Mouse (Mus musculus) myocyte (in vitro differentiated cells): ENCODE data around the gene Stag1.

Experiments used
- CEBPB ChIP-seq: IDR thresholded peaks from 2 replicates; pipeline ENCODE4 v1.6.1; 2011; ENCODE audit warnings: mild to moderate bottlenecking, moderate library complexity; ENCODE audit not compliant: poor library complexity, insufficient read depth, severe bottlenecking
- E2F4 ChIP-seq: IDR thresholded peaks from one replicate; pipeline ENCODE4 v1.6.1; 2011; ENCODE audit warnings: mild to moderate bottlenecking, control low read depth, moderate library complexity; ENCODE audit not compliant: insufficient read depth
- MAX ChIP-seq: IDR thresholded peaks from one replicate; pipeline ENCODE4 v1.6.1; 2011; ENCODE audit warnings: low read depth, mild to moderate bottlenecking, control low read depth
- MYOD1 ChIP-seq, 3 experiments: IDR thresholded peaks; one replicate each; pipeline ENCODE4 v1.6.1; 2011; ENCODE audit warnings: control low read depth in 2 of 3, low read depth in 2 of 3, mild to moderate bottlenecking in 2 of 3, moderate library complexity in 1 of 3; ENCODE audit not compliant: insufficient read length in 2 of 3, control insufficient read depth in 1 of 3
- POLR2A ChIP-seq: IDR thresholded peaks from one replicate; pipeline ENCODE4 v1.6.1; 2011; ENCODE audit warnings: low read depth, mild to moderate bottlenecking, control low read depth, moderate library complexity; ENCODE audit not compliant: insufficient read length
- POLR2AphosphoS2 ChIP-seq: IDR thresholded peaks from one replicate; pipeline ENCODE4 v1.6.1; 2011; ENCODE audit warnings: low read depth, control low read depth; ENCODE audit not compliant: insufficient read length
- REST ChIP-seq: IDR thresholded peaks from one replicate; pipeline ENCODE4 v1.6.1; 2011; ENCODE audit warnings: mild to moderate bottlenecking, control low read depth, moderate library complexity; ENCODE audit not compliant: insufficient read depth, insufficient read length
- SRF ChIP-seq: IDR thresholded peaks from one replicate; pipeline ENCODE4 v1.6.1; 2011; ENCODE audit warnings: low read depth; ENCODE audit not compliant: control insufficient read depth, insufficient read length
- TCF12 ChIP-seq: IDR thresholded peaks from one replicate; pipeline ENCODE4 v1.6.1; 2011; ENCODE audit warnings: mild to moderate bottlenecking, control low read depth; ENCODE audit not compliant: poor library complexity, insufficient read depth, severe bottlenecking
- TCF3 ChIP-seq: IDR thresholded peaks from one replicate; pipeline ENCODE4 v1.6.1; 2011; ENCODE audit warnings: low read depth, control low read depth; ENCODE audit not compliant: insufficient read length
- USF1 ChIP-seq: IDR thresholded peaks from one replicate; pipeline ENCODE4 v1.6.1; 2011; ENCODE audit warnings: low read depth, mild to moderate bottlenecking, control low read depth, moderate library complexity

DNA sequence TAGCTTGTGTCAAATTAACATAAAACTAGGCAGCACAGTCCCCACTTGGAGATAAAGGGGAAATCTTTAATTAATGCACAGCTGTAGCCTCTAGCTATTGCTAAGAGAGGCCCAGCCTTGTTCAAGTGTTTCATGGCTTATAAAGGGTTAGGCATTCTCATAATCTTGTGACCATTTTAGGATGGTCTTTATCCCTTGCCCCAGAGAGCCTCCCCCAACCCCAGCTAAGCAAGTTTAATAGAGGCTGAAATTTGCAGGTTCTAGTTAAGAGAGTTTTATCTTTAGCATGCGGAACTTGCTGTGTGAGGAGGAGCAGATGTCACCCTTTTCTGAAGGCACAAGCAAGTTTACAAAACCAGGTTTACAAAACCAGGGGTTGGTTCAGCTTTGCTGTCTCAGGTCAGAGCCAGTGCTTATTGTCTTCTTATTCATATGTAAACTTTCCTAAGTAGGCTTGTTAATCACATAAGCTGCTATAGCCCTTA is 365.9 kb downstream of the Stag1 start:
- TF ChIP-seq USF1 (no peak), MYOD1 (IDR thresholded peaks at IDR 0.05; ENCODE audit: control insufficient read depth in 1 of 3, insufficient read length in 2 of 3, low read depth in 2 of 3) (no peak), E2F4 (no peak), TCF3 (no peak), TCF12 (no peak), MAX (no peak), SRF (no peak), POLR2A (no peak), POLR2AphosphoS2 (no peak), CEBPB (no peak), REST (no peak)
